Mouse (Mus musculus): ENCODE measurements around the gene Aff4. TPM values are rescaled to one million over a fixed set of nuclear protein-coding genes. Genes with fewer than 3 reads are reported as not detected.

Gene Aff4
- 162 TPM for total RNA-seq (2023)

GRCm38 (mm10) chr11:53350291-53351223 is at the start of gene Aff4:
Gene Aff4, plus strand, starts transcription at chr11:53350833.

GRCm38 (mm10) chr11:53324512-53324968 is 26.1 kb upstream of the Aff4 start, which contains the start of gene Zcchc10:
Gene Zcchc10, plus strand, starts transcription at chr11:53324679.

GRCm38 (mm10) chr11:53423036-53423435 is 72.4 kb downstream of the Aff4 start, which contains the start of gene Leap2:
Gene Leap2, minus strand, starts transcription at chr11:53423170.

GRCm38 (mm10) chr11:53430670-53431346 is 80.2 kb downstream of the Aff4 start, which contains the start of the genes Uqcrq and Gdf9:
Gene Uqcrq, minus strand, starts transcription at chr11:53430831.
Gene Gdf9, plus strand, starts transcription at chr11:53431023.

GRCm38 (mm10) chr11:53456474-53457371 is 106.1 kb downstream of the Aff4 start, which contains the start of the genes Gm10447 and Shroom1:
Gene Gm10447, minus strand, starts transcription at chr11:53457110.
Gene Shroom1, plus strand, starts transcription at chr11:53457205.

GRCm38 (mm10) chr11:53469968-53470695 is 119.5 kb downstream of the Aff4 start, which contains the start of gene Gm9837:
Gene Gm9837, minus strand, starts transcription at chr11:53470479.

Other genes starting within 250 kb of the Aff4 start
- 87.1 TPM for gene Hspa4, start 50.4 kb upstream of the Aff4 start, total RNA-seq (2023)
- 16.2 TPM for gene Zcchc10, start 26.2 kb upstream of the Aff4 start, total RNA-seq (2023)
- not detected for gene Leap2, start 72.3 kb downstream of the Aff4 start, total RNA-seq (2023)
- 132 TPM for gene Uqcrq, start 80.0 kb downstream of the Aff4 start, total RNA-seq (2023)
- gene Gdf9, start 80.2 kb downstream of the Aff4 start, total RNA-seq (2023), result not detected
- not detected for gene Gm10447, start 106.3 kb downstream of the Aff4 start, total RNA-seq (2023)
- not detected for gene Shroom1, start 106.4 kb downstream of the Aff4 start, total RNA-seq (2023)
- gene Gm9837, start 119.6 kb downstream of the Aff4 start, total RNA-seq (2023), result not detected
- gene Gm9945, start 129.3 kb downstream of the Aff4 start, total RNA-seq (2023), result not detected
- gene Sowaha, start 129.4 kb downstream of the Aff4 start, total RNA-seq (2023), result not detected
- gene Sept8, start 168.4 kb downstream of the Aff4 start, total RNA-seq (2023), result 4.5 TPM
- 3.5 TPM for gene Kif3a, start 216.5 kb downstream of the Aff4 start, total RNA-seq (2023)